Mouse (Mus musculus): ENCODE data around the gene Nrip1. TPM values are rescaled to one million over a fixed set of nuclear protein-coding genes. Genes with fewer than 3 reads are reported as not detected.

The Nrip1 gene
- total and polyA plus RNA-seq, 3 experiments: not detected

DNA sequence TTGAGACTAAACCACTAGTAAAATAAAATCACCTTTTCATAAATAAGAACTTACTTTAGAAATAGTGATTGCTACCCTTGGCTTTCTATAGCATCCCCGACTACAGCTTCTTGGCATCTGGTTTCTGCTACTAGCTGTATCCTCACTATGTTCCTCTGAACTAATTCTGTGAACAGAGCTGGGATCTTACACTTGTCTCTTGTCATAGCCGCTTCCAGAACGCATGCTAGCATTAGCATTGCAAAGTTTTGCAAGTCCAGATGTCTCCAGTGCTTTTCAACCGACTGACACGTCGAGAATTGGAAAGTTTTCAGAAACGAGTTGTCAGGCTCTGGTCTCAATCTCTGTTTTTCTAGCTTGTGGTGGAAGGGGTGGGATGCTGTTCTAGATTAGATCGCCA is 46.2 kb upstream of the Nrip1 start:
- dilution Hi-C loops (cut with MboI; ENCODE audit: extremely low pct_ligation_motif_present, extremely low pct_unique_long_range_greater_than_20kb, low sequenced_read_pairs): no loop called here
- no peaks in the 10 kb centered on the region for H3K4me1 ChIP-seq (ENCODE audit: control insufficient read depth in 1 of 2, insufficient read depth in 2 of 2)
- peaks cover 58% of the 10 kb centered on the region for H3K9me3 ChIP-seq (replicated peaks; ENCODE audit: low read length)
- TF ChIP-seq CHD2 (IDR thresholded peaks at IDR 0.05; ENCODE audit: low read length): no peak
- TF ChIP-seq SMC3 (IDR thresholded peaks at IDR 0.05; ENCODE audit: low read depth, low read length): no peak
- TF ChIP-seq CTCF (conservative IDR thresholded peaks at IDR 0.05 in 1 of 2, IDR thresholded peaks at IDR 0.05 in 1 of 2; ENCODE audit: low read depth in 2 of 2, low read length in 2 of 2): no peak
- TF ChIP-seq HCFC1 (IDR thresholded peaks at IDR 0.05; ENCODE audit: low read depth, low read length): no peak
- no peak for TF ChIP-seq USF1 (IDR thresholded peaks at IDR 0.05; ENCODE audit: low read depth, low read length)
- TF ChIP-seq SIN3A (IDR thresholded peaks at IDR 0.05; ENCODE audit: low read length): no peak
- TF ChIP-seq CHD1 (IDR thresholded peaks at IDR 0.05; ENCODE audit: low read depth, low read length): no peak
- TF ChIP-seq ZMIZ1 (IDR thresholded peaks at IDR 0.05; ENCODE audit: low read depth, low read length): no peak
- no peak for TF ChIP-seq JUN (IDR thresholded peaks at IDR 0.05; ENCODE audit: insufficient read depth, low read depth, low read length)
- TF ChIP-seq MXI1 (IDR thresholded peaks at IDR 0.05; ENCODE audit: low read depth, low read length): no peak
- TF ChIP-seq ZC3H11A (IDR thresholded peaks at IDR 0.05; ENCODE audit: low read depth, low read length): no peak
- TF ChIP-seq ZNF384 (IDR thresholded peaks at IDR 0.05; ENCODE audit: low read depth, low read length): no peak
- TF ChIP-seq ZKSCAN1 (IDR thresholded peaks at IDR 0.05; ENCODE audit: borderline replicate concordance, low read depth, low read length): no peak
- no peak for TF ChIP-seq KAT2A (IDR thresholded peaks at IDR 0.05; ENCODE audit: insufficient replicate concordance, low read length)
- no peak for TF ChIP-seq MAX (IDR thresholded peaks at IDR 0.05; ENCODE audit: low read length)
- no peak for TF ChIP-seq MYC (IDR thresholded peaks at IDR 0.05; ENCODE audit: low read depth, low read length)
- no peak for TF ChIP-seq NELFE (IDR thresholded peaks at IDR 0.05; ENCODE audit: low read depth, low read length)
- no peak for TF ChIP-seq BHLHE40 (IDR thresholded peaks at IDR 0.05; ENCODE audit: low read depth, low read length)
- no peak for TF ChIP-seq JUND (conservative IDR thresholded peaks at IDR 0.05; ENCODE audit: low read depth, low read length)
- TF ChIP-seq TBP (conservative IDR thresholded peaks at IDR 0.05; ENCODE audit: low read depth, low read length): no peak
- no peak overlapping the region for H3K9ac ChIP-seq (ENCODE audit: insufficient read depth, low read depth)
- no peak overlapping the region for H3K27ac ChIP-seq (ENCODE audit: insufficient read depth, low read depth)
- H3K79me2 ChIP-seq (replicated peaks; ENCODE audit: control insufficient read depth, extremely low read depth, insufficient read depth, poor library complexity, severe bottlenecking): no peaks in the 10 kb centered on the region
- in situ Hi-C loops (cut with MboI; ENCODE audit: low pct_ligation_motif_present, low pct_unique_long_range_greater_than_20kb, low sequenced_read_pairs): no loop called here
- H3K36me3 ChIP-seq (replicated peaks in 1 of 2; ENCODE audit: control insufficient read depth in 1 of 2, insufficient read depth in 1 of 2, low read length in 1 of 2): no peaks in the 10 kb centered on the region
- H3K4me3 ChIP-seq (replicated peaks in 1 of 3; ENCODE audit: low read depth in 2 of 3, low read length in 2 of 3, poor library complexity in 1 of 3): no peak overlapping the region
- no peaks in the 10 kb centered on the region for H3K27me3 ChIP-seq (replicated peaks)
- no peak for DNase-seq (ENCODE audit: extremely low read depth)
- no peak overlapping the region for H3K4me2 ChIP-seq (ENCODE audit: insufficient read depth, low read depth, poor library complexity, severe bottlenecking)

DNA sequence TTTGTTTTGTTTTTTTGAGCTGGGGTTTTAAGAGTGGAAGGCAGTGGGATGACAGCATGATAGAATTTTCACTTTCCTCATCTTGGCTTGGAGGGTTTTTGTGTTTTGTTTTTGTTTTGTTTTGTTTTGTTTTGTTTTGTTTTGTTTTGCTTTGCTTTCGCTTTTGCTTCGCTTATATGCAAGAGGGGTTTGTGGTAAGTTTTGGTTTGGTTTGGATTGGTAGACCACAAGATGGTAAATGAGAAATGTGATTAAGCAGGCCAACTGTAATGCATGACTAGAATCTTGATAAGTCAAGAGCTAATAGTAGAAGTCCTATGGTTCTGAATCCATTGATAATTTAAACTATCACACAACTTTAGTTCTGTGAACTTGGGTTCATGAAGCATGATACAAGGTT is 42.9 kb upstream of the Nrip1 start:
- dilution Hi-C loops (cut with MboI; ENCODE audit: extremely low pct_ligation_motif_present, extremely low pct_unique_long_range_greater_than_20kb, low sequenced_read_pairs) (no loop called here), in situ Hi-C loops (cut with MboI; ENCODE audit: low pct_ligation_motif_present, low pct_unique_long_range_greater_than_20kb, low sequenced_read_pairs) (no loop called here)
- peaks cover 64% of the 10 kb centered on the region for H3K9me3 ChIP-seq (replicated peaks; ENCODE audit: low read length)

More for the DNA sequence above, 42.9 kb upstream of the Nrip1 start:
- Histone ChIP-seq H3K27me3 (replicated peaks) (no peaks in the 10 kb centered on the region), H3K4me1 (ENCODE audit: control insufficient read depth in 1 of 2, insufficient read depth in 2 of 2) (no peaks in the 10 kb centered on the region), H3K4me2 (ENCODE audit: insufficient read depth, low read depth, poor library complexity, severe bottlenecking) (no peak overlapping the region), H3K79me2 (replicated peaks; ENCODE audit: control insufficient read depth, extremely low read depth, insufficient read depth, poor library complexity, severe bottlenecking) (no peaks in the 10 kb centered on the region), H3K27ac (ENCODE audit: insufficient read depth, low read depth) (no peak overlapping the region), H3K9ac (ENCODE audit: insufficient read depth, low read depth) (no peak overlapping the region), H3K4me3 (replicated peaks in 1 of 3; ENCODE audit: low read depth in 2 of 3, low read length in 2 of 3, poor library complexity in 1 of 3) (no peak overlapping the region), H3K36me3 (replicated peaks in 1 of 2; ENCODE audit: control insufficient read depth in 1 of 2, insufficient read depth in 1 of 2, low read length in 1 of 2) (no peaks in the 10 kb centered on the region)
- DNase-seq (ENCODE audit: extremely low read depth): no peak
- TF ChIP-seq MAFK (IDR thresholded peaks at IDR 0.05; ENCODE audit: insufficient replicate concordance, low read length) (no peak), BHLHE40 (IDR thresholded peaks at IDR 0.05; ENCODE audit: low read depth, low read length) (no peak)

Data from CH12.LX (cell line).